Mouse (Mus musculus): ENCODE measurements around the gene Fitm1. TPM values are rescaled to one million over a fixed set of nuclear protein-coding genes. Genes with fewer than 3 reads are reported as not detected.
A peak's percentile ranks its signal among the peaks of the same experiment; 100 is the strongest.

Fitm1 gene
- polyA plus RNA-seq, 1 experiment = not detected

DNA sequence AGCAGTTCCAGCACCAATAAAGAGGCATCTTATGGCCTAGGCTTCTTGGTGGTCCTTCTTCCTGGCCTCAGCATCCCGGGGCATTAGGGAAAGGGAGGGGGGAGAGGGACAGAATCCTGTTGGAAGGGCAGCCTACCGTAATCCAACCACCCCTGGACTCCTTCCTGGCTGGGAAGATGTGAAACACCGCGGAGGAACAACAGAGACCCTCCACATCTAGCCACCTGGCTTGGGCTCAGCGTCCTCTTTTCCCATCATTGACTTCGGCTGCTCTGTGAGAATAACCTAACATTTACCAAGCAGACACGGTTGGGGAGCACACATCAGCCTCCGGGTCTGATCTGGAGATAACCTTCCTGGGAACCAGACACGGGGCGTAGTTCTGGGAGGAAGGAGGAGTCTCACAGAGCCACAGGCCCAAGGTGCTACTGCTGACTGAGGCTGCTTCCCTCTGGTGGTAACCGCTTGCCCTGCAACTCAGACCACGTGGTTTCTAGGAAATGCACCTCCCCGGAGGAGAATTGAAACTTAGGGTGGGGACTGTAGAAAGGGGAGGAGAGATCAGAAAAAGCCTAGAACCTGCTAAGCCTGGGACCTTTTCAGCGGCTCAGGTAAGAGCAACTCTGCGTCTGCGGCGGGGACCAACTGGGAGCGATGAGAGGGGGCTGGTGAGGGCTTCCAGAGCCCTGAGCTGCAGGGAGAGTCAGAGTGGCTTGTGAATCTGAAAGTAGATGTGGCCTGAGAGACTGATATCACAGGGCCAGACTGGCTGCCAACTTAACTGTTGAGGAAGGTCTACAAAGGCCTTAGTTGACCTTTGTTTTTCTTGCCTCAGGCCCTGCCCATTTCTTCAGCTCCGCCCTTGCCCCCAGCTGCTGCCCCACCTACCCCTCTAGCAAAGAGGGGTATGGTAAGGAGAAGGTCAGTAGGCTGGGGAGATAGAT, 28.5 kb downstream of the Fitm1 start:
- peak; percentile 50 for TF ChIP-seq GATA1 (IDR thresholded peaks at IDR 0.05; ENCODE audit: low read length)

DNA sequence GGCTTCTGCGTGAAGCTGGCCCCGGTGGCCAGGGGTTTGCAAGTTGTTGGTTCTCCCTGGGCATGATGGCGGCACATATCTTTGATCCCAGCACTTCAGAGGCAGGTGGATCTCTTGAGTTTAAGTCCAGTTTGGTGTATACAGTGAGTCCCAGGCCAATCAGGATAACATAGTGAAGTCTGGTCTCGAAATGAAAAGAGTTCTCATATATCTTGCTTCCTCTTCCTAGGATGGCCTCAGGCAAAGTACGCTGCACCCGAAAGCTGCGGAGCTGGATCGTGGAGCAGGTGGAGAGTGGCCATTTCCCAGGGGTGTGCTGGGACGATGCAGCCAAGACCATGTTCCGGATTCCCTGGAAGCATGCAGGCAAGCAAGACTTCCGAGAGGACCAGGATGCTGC, 29.4 kb downstream of the Fitm1 start:
- TF ChIP-seq GATA1 (IDR thresholded peaks at IDR 0.05; ENCODE audit: low read length) = no peak

DNA sequence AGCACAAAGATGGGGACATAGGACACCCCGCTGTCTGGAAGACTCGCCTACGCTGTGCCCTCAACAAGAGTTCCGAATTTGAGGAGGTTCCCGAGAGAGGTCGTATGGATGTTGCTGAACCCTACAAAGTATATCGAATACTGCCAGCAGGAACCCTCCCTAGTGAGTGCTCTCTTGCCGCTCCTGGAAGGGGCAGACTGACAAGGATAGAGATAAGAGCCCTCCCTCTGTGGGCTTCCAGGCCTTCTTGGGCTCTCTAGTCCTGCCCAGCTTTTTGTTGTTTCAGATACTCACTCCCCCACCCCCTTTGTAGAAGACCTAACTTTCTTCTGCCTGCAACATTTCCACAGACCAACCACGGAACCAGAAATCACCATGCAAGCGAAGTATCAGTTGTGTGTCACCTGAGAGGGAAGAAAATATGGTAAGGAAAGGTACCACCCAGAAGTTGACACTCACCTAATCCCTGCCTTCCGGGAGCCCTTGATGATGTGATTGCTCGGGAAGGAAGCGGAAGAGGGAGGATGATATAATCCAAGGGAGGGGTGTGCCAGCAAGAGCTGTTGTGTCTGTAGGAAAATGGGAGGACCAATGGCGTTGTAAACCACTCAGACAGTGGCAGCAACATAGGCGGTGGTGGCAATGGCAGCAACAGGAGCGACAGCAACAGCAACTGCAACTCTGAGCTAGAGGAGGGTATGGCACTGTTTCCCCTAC, 30.5 kb downstream of the Fitm1 start:
- TF ChIP-seq GATA1 (IDR thresholded peaks at IDR 0.05; ENCODE audit: low read length) = no peak

DNA sequence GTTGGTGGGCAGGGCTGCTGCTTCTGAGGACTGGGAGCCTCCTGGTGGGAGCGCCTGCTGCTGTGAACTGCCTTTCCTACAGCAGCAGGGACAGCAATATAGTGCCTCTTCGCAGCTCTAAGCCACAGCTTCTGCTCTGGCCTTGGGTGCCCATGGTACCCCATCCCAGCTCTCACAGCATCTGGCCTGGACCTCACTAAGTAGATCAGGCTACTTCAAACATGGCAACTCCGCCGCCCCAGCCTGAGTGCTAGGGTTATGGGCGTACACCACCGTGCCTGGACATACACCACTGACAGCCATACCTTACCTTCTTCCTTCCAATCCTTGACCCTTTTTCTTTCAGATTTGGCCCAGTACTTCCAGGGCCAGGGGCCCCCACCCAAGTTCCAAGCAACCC, 32.9 kb downstream of the Fitm1 start:
- no peak for TF ChIP-seq GATA1 (IDR thresholded peaks at IDR 0.05; ENCODE audit: low read length)

DNA sequence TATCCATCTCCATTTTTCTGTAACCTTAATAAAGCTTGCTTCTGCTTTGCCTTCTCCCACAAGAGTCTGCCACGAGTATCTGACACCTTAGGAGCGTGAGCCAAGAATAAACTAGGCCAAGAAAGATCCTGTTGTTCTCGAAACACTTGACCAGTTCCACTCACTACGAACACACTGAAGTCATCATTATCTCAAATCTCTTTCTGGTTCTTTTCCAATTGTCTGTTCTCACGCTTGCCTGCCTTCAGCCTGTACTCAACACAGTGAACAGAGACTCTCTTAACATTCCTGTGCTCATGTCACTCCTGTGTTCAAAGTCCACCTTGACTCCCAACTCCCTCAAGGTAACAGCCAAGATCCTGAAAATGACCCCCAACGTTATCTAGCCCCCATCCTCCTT, 37.9 kb downstream of the Fitm1 start:
- no peak for TF ChIP-seq GATA1 (IDR thresholded peaks at IDR 0.05; ENCODE audit: low read length)

DNA sequence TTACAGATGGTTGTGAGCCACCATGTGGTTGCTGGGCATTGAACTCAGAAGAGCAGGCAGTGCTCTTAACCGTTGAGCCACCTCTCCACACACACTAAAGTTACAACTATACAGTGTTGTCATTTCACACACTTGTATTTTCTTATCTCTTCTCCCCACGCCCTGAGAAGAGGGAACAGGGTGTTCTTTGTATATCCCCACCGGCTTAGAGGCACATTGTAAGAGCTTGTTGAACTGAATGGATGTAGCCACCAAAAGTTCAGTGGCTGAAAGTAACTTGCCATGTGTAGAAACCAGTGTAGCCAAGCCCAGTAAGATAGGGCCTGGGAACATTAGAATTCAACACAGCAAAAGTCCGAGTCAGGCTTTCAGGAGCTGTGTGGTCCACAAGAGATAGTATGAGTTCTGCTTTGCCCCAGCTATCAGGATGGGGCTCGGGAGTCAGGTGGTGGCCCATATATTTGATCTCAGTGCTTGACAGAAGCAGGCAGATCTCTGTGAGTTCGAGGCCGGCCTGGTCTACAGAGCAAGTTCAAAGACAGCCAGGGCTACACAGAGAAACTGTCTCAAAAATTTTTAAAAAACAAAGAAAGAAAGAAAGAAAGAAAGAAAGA, 39.3 kb downstream of the Fitm1 start:
- no peak for TF ChIP-seq GATA1 (IDR thresholded peaks at IDR 0.05; ENCODE audit: low read length)

DNA sequence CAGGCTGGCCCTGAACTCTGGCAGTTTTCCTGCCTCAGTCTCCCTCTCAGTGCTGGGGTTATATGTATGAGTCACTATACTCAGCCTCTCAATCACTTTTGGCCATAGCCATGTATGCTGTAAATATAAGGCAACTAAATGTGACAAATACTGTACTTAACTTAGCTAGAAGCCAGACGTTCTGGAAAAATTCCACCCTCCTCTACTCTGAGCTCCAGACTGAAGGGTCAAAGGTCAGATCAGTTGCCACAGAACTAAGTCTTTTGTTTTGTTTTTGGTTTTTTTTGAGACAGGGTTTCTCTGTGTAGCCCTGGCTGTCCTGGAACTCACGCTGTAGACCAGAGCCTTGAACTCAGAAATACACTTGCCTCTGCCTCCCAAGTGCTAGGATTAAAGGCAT, 40.5 kb downstream of the Fitm1 start:
- TF ChIP-seq GATA1 (IDR thresholded peaks at IDR 0.05; ENCODE audit: low read length) = no peak

DNA sequence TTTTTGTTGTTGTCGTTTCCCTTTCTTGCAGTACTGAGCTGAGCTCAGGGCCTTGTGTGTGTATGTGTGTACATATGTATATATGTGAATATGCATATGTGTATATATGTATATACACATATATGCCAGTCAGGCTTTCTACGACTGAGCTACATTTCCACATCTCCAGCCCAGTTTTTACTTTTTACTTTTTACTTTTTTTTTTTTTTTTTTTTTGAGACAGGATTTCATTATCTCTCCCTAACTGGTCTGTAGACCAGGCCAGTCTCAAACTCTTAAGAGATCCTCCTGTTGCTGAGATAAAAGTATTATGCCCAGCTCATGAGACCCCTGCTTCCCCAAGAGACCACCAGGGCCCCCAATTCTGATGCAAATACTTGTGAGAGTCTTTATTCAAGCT, 41.4 kb downstream of the Fitm1 start:
- TF ChIP-seq GATA1 (IDR thresholded peaks at IDR 0.05; ENCODE audit: low read length) = no peak

DNA sequence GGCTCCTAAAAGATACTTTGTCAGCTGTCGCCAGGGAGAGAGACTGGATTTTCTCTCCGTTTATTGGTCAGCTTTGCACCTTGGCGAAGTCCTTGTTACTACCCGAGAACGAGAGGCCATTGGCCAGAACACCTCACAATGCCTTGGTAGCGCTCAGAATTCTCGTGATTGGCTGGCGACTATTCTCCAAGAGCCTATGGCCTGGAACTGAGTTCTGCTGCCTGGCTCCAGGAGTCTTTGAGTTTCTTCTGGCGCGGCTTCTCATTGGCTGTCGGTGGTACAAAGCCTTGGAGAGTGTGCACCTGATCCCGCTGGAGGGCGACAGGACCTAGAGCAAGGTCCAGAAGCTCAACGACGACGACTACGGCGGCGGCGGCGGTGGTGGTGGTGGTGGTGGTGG, 42.4 kb downstream of the Fitm1 start, which contains the start of gene Rec8:
Gene Rec8, plus strand, starts transcription at position 216 of the 400 bp plus-strand sequence.
- TF ChIP-seq GATA1 (IDR thresholded peaks at IDR 0.05; ENCODE audit: low read length) = no peak

DNA sequence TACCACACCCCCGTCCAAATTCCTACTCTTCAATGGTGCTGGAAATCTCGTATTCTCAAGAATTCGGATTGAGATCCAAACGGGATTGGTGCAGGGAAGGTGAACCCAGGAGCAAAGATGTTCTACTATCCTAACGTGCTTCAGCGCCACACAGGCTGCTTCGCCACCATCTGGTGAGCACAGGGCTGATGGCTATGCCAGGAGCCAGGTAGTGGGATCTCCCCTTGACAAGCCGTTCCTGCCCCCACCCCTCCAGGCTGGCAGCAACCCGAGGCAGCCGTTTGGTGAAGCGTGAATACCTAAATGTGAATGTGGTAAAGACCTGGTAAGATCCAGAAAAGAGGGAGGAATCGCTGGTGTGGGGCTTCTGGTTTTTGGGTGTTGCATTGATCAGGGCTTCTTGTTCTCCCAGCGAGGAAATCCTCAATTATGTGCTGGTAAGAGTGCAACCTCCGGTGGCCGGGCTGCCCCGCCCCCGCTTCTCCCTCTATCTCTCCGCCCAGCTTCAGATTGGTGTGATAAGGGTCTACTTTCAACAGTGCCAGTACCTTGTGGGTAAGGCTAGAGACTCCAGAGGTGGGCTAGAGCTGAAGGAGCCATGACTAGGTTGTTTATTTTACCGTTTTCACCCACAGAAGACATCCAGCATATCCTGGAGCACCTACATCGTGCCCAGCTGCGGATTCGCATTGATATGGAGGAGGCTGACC, 43.2 kb downstream of the Fitm1 start:
- TF ChIP-seq GATA1 (IDR thresholded peaks at IDR 0.05; ENCODE audit: low read length) = peak; percentile 60

Other genes with a start within 250 kb of the Fitm1 start
- 70.2 and 97.5 TPM in 2 replicates for gene Dhrs4, start 96.9 kb upstream of the Fitm1 start, polyA plus RNA-seq (2012)
- gene Carmil3, start 85.0 kb upstream of the Fitm1 start, polyA plus RNA-seq (2012) = 5.7 and 6.3 TPM in 2 replicates
- gene Cpne6, start 65.2 kb upstream of the Fitm1 start, polyA plus RNA-seq (2012) = 0.09 TPM in 1 of 2 replicates, not detected in the other
- not detected in 2 replicates for gene Nrl, start 50.6 kb upstream of the Fitm1 start, polyA plus RNA-seq (2012)
- gene Pck2, start 35.4 kb upstream of the Fitm1 start, polyA plus RNA-seq (2012) = 36.2 and 48.8 TPM in 2 replicates
- gene Dcaf11, start 15.6 kb upstream of the Fitm1 start, polyA plus RNA-seq (2012) = 39.9 and 43.0 TPM in 2 replicates
- gene A730061H03Rik, start 15.2 kb upstream of the Fitm1 start, polyA plus RNA-seq (2012) = 0.41 TPM in 1 of 2 replicates, not detected in the other
- 110 and 154 TPM in 2 replicates for gene Psme1, start 2.5 kb downstream of the Fitm1 start, polyA plus RNA-seq (2012)
- 21.8 and 22.3 TPM in 2 replicates for gene Emc9, start 9.7 kb downstream of the Fitm1 start, polyA plus RNA-seq (2012)
- gene Psme2, start 15.5 kb downstream of the Fitm1 start, polyA plus RNA-seq (2012) = 36.7 and 49.5 TPM in 2 replicates
- gene Rnf31, start 16.1 kb downstream of the Fitm1 start, polyA plus RNA-seq (2012) = 27.7 and 31.5 TPM in 2 replicates
- 18.0 and 38.7 TPM in 2 replicates for gene Irf9, start 28.0 kb downstream of the Fitm1 start, polyA plus RNA-seq (2012)
- gene Rec8, start 42.4 kb downstream of the Fitm1 start, polyA plus RNA-seq (2012) = 51.2 and 93.7 TPM in 2 replicates
- 50.5 and 123 TPM in 2 replicates for gene Ipo4, start 60.3 kb downstream of the Fitm1 start, polyA plus RNA-seq (2012)
- 3.7 TPM in 1 of 2 replicates, not detected in the other for gene Gm49378, start 62.3 kb downstream of the Fitm1 start, polyA plus RNA-seq (2012)
- gene Tm9sf1, start 68.2 kb downstream of the Fitm1 start, polyA plus RNA-seq (2012) = 14.7 and 17.9 TPM in 2 replicates
- 0.24 TPM in 2 replicates for gene Tssk4, start 74.6 kb downstream of the Fitm1 start, polyA plus RNA-seq (2012)
- gene Mdp1, start 84.9 kb downstream of the Fitm1 start, polyA plus RNA-seq (2012) = 13.0 and 22.6 TPM in 2 replicates
- gene Gmpr2, start 96.3 kb downstream of the Fitm1 start, polyA plus RNA-seq (2012) = 24.5 and 33.3 TPM in 2 replicates
- gene Nedd8, start 96.5 kb downstream of the Fitm1 start, polyA plus RNA-seq (2012) = 115 and 142 TPM in 2 replicates
- 44.5 and 52.2 TPM in 2 replicates for gene Tinf2, start 106.2 kb downstream of the Fitm1 start, polyA plus RNA-seq (2012)
- 7.5 and 9.0 TPM in 2 replicates for gene Tgm1, start 138.3 kb downstream of the Fitm1 start, polyA plus RNA-seq (2012)
- gene Rabggta, start 146.6 kb downstream of the Fitm1 start, polyA plus RNA-seq (2012) = 19.2 and 26.8 TPM in 2 replicates
- 2.0 and 3.8 TPM in 2 replicates for gene Dhrs1, start 170.1 kb downstream of the Fitm1 start, polyA plus RNA-seq (2012)
- 49.1 and 80.2 TPM in 2 replicates for gene Nop9, start 170.1 kb downstream of the Fitm1 start, polyA plus RNA-seq (2012)
- not detected in 2 replicates for gene Cideb, start 182.8 kb downstream of the Fitm1 start, polyA plus RNA-seq (2012)
- gene Ltb4r2, start 185.8 kb downstream of the Fitm1 start, polyA plus RNA-seq (2012) = not detected in 2 replicates
- 0.21 TPM in 1 of 2 replicates, not detected in the other for gene Ltb4r1, start 190.3 kb downstream of the Fitm1 start, polyA plus RNA-seq (2012)
- 0.01 and 0.06 TPM in 2 replicates for gene Adcy4, start 208.5 kb downstream of the Fitm1 start, polyA plus RNA-seq (2012)
- gene Ripk3, start 213.2 kb downstream of the Fitm1 start, polyA plus RNA-seq (2012) = 0.28 and 0.29 TPM in 2 replicates
- gene Nfatc4, start 247.5 kb downstream of the Fitm1 start, polyA plus RNA-seq (2012) = 0.04 TPM in 1 of 2 replicates, not detected in the other